Mouse (Mus musculus) embryo, embryonic 11 days (tissue): ENCODE data around the gene Ttbk2.

Source experiments
- DNase-seq: peaks from one replicate; pipeline ENCODE4 v3.0.0-alpha.2; 2015

Ttbk2 gene

DNA sequence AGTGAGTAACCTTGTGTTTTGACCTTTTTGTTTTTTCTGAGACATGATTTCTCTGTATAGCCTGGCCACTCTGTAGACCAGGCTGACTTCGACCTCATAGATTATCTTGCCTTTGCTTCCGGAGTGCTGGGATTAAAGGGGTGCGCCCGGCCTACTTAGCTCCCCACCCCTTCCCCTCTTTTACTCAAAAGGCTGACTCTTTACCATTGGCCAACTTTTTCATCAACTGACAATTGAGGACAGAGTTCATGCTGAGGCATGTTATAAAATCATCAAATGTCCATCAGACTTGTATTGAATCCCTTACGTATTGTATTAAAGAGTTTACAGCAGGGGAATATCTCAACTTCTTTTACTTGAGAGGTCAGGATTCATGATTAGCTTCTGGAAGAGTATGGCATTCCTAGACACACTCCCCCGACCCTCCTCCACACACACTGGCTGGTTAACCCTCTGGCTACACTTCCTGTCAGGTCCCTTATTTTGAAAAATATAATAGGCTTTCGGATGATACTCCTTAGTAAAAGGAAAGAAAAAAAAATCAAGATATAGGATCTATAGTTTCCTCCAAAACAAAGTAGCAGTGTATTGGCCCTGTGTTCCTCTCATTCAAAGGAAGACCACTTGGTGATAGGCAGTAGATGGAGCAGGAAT is 118.4 kb downstream of the Ttbk2 start:
- DNase-seq = no peak

DNA sequence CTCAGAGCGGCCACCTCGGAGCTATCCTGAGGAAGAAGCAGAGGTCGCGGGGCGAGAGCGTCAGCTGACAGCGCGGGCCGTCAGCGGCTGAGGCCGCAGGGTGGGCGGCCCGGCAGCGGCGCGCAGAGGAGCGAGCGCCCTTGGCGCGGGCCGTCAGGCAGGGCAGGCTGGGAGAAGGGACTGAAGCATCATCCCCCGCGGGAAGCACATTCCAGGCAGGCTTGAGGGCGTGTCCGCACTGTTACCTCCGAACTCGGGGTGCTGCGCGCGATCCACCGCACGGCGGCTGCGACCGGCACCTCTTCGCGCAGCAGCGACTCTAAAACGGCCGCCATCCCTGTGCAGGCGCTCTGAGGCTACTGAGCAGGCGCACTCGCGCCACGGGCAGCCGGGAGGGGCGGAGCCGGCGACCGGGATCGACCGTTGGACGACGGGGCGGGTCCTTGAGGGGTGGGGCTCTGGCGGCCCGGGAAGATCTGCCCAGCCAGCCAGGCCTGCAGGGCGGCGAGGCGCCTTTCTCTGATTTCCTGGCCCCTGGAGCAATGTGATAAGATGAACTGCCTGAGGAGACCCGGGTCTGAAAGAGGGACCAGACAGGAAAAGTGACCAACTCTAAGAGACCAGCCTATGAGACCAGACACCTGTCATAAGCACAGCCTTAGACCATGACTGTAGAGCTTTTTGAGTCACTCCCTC is 119.1 kb downstream of the Ttbk2 start:
- DNase-seq = peak; percentile 97

DNA sequence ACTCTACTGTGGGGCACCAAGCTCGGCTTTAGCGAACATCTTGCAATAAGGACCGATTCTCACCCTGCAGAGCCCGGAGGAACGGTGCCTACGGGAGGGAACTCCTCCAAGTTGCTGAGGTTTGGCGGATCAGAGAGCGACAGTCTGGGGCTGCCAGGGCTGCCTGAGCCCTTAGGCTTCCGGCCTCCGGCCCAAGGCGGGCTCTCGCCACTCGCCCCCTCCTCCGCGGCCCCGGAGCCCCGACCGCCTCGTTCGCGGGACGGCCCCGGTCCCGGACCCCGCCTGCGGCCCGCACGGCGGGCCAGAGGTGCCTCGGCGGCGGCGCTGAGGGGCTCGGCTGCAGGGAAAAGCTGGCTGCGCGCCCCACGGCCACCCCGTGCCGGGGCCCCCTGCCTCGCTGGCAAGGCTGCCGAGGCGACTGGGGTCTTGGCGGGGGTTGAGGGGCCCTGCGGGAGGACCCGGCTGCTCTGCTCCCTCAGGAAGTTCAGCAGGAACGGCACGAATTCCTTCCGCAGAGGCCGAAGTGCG is 119.7 kb downstream of the Ttbk2 start:
- DNase-seq = peak; percentile 41

DNA sequence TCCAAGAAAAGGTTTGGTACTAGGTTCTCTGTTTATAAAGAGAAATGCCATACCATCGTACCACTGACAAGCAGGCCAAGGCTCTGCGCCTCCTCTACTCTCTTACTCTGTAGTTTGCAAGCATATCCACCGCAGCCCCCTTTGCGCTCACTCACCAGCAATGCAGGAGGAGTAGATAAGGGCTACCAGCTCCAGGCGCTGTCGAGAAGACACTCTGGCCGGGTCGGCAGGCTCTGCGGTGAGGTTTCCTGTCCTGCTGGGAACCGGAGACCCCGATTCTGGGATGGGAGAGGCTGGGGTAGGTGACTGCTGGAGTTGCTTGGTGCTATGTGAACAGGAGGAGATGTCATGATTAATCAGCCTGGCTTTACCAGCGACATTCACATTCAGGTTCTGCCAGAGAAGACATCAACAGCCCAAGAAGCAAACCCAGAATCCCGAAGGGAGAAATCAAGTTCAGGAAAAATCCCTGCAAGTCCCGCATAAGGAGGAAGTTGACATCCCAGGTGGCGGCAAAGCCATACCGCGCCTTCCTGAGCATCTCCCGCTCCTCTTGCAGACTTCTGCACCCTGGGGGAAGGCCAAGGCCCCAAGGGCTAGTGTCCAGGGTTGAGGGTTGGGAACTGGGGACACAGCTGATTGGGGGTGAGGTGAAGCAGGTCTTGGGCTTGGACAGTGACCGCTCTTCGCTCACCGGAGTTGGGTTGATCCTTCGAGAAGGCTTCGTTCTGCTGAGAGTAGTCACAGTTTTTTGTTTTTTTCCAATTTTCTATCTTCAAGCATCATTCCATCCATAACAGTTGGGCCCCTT is 120.4 kb downstream of the Ttbk2 start:
- peak; percentile 38 for DNase-seq

DNA sequence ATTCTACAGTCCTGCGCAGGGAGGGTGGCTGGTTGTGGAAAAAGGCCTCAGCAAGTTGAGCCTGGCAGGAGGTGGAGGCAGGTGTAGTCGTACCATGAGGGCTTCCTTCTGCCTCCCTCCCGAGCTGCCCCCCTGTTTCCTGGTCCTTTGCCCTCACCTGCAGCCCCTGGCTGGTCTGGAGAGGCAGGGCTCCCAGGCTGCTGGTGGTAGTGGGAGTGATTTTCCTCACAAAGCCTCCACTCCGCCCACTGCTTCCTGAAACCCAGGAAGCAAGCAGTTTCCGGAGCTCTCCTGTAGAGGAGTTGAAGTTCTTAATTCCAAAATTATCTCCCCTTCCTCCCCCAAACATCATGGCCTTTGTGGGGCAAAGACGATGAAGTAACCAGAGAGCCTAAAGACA is 126.2 kb downstream of the Ttbk2 start:
- no peak for DNase-seq

DNA sequence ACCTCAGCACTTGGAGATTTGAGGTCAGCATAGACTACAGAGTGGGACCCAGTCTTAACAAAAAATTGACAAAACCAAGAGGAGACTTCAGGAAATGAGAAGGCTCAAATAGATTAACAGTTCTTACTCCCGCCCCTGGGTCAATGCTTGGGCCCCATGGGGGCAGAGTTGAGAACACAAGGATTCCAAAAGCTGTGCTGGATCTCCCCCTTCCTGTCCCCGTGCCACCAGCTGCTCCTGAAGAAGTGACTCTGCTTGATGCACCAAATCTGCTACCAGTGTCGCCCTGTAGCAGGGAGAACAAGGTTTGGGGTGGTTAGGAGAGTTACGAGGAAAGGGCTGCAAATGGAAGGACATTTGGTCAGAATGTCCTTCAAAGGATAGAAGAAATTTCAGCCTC is 126.8 kb downstream of the Ttbk2 start:
- no peak for DNase-seq

DNA sequence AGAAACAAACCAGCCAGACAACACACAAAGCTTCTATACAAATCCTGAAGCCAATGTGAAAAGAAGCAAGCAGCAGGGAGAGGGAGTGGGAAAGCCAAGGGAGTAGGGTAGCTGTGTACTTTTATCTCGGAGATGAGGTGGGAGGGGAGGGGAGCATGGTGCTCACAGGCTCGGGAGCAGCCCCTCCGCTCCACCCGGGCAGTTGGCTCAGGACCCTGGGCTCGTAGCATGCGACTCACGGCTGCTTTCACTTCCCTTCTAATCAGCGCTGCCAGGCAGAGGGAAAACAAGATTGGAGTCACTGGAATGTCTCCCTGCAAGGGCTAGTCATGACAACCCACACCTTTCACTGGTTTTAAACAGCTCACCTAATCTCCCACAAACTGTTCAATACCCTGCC is 127.9 kb downstream of the Ttbk2 start:
- no peak for DNase-seq

DNA sequence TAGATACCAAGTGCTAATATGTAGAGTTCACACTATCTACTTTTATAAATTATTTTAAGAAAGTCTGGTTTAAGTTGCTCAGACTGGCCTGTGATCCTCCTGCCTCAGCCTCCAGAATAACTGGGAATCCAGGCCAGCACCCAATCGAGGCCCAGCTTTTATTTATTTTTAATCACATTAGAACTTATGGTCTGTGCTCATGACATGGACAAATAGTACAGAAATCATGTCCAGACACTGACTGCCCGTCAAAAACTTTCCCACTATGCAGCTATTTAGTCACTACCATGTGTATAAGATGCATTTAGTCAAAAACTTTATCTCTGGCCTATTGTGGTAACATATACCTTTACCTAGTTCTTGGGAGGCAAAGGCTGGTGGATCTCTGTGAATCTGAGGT is 128.5 kb downstream of the Ttbk2 start:
- no peak for DNase-seq

DNA sequence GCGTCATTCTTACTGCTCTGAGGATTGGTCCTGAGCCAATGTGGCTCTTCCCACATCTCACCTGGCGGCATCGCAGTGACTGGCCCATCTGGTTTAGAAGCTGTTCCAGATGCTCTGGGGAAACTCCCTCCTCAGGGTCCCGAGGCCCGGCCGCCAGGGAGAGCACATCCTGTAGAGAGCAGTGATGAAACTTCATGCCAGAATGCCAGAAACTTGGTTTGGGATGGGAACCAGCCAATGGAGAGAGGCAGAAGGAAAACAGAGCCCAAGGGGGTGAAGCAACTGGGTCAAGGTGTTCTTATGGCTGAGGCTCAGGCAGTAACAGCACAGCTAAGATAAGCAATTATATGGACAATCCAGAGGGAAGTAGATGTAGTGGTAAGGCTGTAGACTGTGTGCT is 129.6 kb downstream of the Ttbk2 start:
- DNase-seq = no peak

DNA sequence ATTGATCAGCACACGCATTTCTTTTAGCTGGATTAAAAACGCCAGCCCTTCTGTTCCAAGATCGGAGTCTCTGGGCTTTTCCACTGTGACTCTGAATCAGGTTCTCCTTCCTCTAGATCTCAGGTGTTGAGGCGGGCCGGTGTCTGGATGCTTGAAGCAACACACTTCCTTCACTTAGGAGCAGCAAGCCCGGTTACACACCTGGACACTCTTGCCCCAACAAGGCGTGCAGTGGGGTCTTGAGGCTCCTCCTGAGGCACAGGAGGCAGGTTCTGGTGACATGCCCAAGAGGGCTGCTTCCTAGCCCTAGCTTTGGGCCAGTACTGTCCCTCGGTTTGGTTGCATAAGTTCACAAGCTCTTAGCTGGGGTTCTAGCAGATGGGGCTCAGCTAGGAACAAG is 131.9 kb downstream of the Ttbk2 start:
- no peak for DNase-seq

DNA sequence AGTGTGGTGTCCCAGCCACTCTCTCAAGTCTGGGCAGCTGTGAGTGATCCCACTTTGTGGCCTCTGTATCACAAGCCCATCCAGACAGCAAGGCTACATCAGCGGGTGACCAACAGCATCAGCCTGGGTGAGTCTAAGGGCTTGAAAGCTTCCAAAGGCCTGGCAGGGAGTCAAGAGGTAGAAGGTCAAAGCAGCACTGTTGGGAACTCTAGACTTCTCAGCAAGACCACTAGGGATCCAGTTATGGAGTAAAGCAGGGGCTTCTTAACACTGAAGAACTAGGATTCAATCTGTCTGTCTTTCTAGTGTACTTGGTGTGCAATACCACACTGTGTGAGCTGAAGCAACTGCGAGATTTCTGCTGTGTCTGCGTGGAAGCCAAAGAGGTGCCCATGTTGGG is 137.0 kb downstream of the Ttbk2 start:
- DNase-seq = no peak

DNA sequence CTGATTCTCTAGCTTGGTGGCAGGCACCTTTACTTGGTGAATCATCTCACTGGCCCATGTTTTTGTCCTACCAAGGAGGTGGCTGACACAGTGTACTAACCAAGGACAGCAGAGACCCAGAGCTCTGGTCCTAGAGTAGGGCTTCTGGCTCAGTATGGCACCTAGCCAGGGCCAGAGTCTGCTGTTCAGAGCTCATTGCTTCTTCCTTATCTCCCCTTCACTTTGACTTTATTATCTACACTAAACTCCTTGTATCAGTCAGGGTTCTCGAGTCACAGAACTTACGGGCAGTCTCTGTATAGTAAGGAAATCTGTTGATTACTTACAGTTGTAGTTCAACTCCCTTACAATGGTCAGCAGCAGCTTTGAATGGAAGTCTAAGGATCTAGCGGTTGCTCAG is 139.5 kb downstream of the Ttbk2 start:
- DNase-seq = no peak

DNA sequence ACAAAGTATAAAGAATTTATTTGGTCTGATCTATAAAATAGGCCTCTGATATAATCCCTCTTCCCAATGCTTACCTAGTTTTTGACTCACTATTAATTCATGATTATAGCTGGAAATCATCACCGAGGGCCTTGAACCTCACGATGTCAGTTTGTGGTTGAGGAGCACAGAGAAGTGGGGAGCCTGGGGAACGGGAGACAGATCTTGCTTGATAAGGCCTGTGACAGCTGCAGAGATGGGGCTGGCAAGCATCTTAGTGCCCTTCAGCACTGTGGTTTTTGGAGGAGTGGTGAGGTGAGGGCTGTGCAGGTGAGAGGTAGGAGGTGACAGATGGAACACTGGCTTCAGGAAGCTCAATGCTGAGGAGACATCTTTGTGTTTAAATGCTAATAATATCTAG is 140.2 kb downstream of the Ttbk2 start:
- DNase-seq = no peak

DNA sequence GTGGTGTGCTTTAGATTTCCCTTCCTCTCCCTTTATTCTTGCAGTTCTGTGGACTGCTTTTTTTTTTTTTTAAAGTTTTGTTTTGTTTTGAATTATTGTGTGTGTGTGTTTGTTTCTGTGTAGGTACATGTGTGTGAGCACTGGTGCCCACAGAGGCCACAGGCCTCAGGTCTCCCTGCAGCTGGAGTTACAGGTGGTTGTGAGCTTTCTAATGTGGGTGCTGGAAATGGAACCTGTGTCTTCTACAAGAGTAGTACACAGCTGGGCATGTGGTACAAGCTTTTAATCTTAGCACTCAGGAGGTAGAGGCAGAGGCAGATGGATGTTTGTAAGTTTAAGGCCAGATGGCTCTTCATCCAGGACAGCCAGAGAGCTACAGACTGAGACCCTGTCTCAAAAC is 143.4 kb downstream of the Ttbk2 start:
- DNase-seq = no peak

DNA sequence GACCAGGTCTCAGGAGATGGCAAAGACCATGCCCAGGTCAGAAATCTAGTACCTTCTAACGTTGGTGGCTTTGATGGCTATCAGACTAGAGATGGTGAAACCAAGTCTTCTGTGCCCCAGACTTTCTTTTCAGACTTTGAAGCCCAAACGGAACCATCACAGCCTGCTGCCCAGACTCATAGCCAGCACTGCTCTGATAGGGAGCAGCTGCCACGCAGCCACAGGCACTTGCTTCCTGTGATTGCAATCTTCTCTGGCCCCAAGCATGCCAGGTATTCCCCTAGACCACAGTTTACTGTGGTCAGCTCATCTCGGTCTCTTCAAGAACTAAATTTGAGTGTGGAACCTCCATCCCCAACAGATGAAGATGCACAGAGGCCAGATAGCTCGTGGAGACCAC is 147.7 kb downstream of the Ttbk2 start:
- DNase-seq = no peak

DNA sequence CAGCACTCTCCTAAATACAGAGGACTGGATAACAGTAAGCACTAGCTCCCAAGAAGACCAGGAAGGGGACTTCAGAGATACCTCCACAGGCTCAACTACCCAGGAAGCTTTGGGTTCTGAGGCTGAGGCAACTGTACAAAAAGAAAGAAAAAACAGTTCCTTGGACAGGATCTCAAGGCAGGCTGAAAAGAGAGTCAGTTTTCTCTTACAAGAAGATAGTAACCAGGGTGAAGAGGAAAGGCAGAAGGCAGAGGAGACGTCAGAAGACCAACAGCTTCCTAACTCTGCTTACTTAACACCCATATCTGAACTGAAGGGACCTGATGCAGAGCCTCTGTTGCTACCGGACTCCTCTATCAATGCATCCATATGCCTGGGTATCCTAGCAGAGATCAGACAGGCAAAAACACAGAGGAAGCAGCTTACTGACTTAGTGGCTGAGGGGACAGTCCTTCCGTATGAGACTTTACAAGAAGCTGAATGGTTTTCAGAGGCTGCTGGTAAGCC is 150.0 kb downstream of the Ttbk2 start:
- no peak for DNase-seq

DNA sequence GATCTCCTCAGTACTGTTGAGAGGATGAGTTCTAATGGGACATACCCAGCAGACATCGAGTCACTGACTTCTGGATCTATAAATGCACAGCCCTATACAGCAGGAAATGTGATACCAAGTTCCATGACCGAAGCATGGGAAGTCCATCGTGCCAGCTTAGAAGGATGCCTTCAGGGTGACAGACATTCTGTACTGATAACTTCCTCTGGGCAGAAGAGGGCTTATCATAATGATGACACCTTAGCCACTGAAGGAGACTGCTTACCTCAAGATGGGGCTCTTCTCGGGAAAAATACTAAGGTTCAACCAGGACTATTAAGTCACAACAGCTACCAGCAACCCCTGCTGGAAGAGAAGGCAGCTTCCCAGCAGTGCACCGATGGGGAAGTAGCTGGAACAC is 152.6 kb downstream of the Ttbk2 start:
- no peak for DNase-seq
